Mouse (Mus musculus) bone marrow, adult 2 months (tissue): ENCODE data around the gene Cox6b1.
A peak's percentile ranks its signal among the peaks of the same experiment; 100 is the strongest.

Experiments used
- CTCF ChIP-seq: fragments of 200-500 bp; IDR thresholded peaks from 2 replicates; pipeline ENCODE4 v1.5.1; 2011; ENCODE audit warnings: low read length, control low read depth; ENCODE audit not compliant: control insufficient read depth, insufficient read depth
- POLR2A ChIP-seq: fragments of 200-500 bp; IDR thresholded peaks from 2 replicates; pipeline ENCODE4 v1.6.1; 2011; ENCODE audit warnings: low read depth, mild to moderate bottlenecking, control low read depth, low read length, borderline replicate concordance; ENCODE audit not compliant: control insufficient read depth

DNA sequence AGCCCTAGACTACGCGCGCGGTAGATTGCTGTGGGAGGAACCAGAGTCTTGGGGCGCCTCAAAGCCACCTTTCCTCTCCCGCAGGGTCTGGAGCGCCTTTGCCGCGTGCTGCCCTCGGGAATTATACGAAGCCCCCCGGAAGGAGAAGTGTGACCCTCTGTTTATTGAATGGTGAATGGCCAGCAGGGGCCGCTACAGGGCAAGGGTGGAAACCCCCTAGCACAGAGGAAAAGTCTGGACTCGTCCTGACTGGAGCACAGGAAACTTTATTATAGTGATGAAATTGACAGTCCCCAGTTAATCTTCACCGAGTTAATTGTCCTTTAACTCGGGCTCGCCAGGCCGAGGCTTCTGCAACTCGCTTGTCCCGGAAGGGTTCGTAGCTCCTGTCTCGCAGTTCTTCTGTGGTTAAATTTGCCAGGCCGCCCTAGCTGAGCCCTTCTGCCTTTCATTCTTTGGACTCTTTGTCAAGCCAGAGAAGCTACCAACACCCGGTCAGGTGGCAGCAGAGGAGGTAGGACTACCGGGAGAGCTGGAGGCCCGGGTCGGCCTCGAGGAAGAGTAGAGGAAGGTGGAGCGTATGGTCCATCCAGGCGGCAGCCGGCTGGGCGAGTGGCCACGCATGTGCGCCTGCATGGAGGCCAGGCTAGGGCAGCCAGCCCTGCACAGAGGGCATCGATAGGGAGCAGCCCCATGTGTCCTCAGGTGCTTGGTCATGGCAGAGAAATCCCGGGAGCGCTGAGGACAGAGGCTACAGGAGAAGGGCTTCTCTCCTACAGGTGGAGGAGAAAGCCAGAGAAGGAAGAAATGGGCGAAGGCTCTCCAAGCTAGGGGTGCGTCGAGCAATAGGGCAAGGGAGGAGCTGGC, 36.3 kb downstream of the Cox6b1 start:
- TF ChIP-seq POLR2A = no peak
- TF ChIP-seq CTCF = peak; percentile 84
